ENCODE assay signal across 8 mouse cellular contexts in the genomic region with DNA sequence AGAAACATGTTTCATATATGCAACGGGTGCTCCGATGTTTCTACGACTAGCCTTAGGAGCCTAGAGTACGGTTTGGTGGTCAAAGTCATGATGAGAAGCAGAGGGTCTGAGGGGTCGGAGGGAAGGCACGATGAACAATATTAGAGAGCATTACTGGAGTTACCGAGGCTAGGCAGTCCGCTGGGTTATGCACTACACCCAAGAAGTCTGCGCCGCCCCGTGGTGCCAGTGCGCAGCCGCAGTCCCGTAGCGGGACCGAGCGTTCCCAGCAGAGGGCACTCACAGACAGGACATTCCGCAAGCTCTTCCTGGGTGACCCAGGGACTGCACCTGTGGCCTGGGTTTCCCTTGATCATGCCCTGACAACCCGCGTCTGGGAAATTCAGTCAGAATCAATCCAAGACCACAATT. TPM values are rescaled to one million over a fixed set of nuclear protein-coding genes. Genes with fewer than 3 reads are reported as not detected.
DNase-seq lines count a peak whose midpoint lies in the region; ATAC-seq lines count a peak whose summit lies in the region.

No protein-coding gene starts in this region.

- intact Hi-C loops in left cerebral cortex, postnatal 14 days (cut with DNase I) = loop anchor here (1.0 to 10.0 kb wide), 3 partner anchors 102 to 468 kb away; no protein-coding TSS in a partner anchor

- H3K9ac ChIP-seq in intestine, embryonic 14.5 days (ENCODE audit: low read length) = peak overlapping the region; percentile 71

- peak overlapping the region; percentile 48 for H3K4me3 ChIP-seq in intestine, embryonic 14.5 days (ENCODE audit: low read depth, low read length)

- peak; percentile 91 to 93 for DNase-seq in adrenal gland, adult 18-20 months (ENCODE audit: low spot score in 2 of 2)
- DNase-seq in embryo, embryonic 11 days = peak; percentile 96
- peak; percentile 89 for DNase-seq in gastrocnemius, postnatal 25 days
- DNase-seq in intestine, embryonic 14.5 days (ENCODE audit: low spot score) = peak; percentile 97
- DNase-seq in left cerebral cortex, postnatal 14 days (ENCODE audit: low spot score in 2 of 2) = peak; percentile 90 to 93
- peak; percentile 95 for DNase-seq in mesoderm, embryonic 11.5 days (ENCODE audit: low read depth, low spot score)
- peak; percentile 86 for DNase-seq in right cerebral cortex, postnatal 36 days (ENCODE audit: low spot score in 2 of 2)
- DNase-seq in yolk sac, embryonic 10.5 days (ENCODE audit: low spot score) = peak; percentile 92

- ATAC-seq in intestine, embryonic 14.5 days (replicated peaks; ENCODE audit: low FRiP score, low TSS enrichment, low read depth) = peak; percentile 93

- WGBS in intestine, embryonic 14.5 days = under 1% methylated on average over 20 of the region's 20 CpGs

- H3K27ac ChIP-seq in intestine, embryonic 14.5 days (ENCODE audit: low read depth) = peak overlapping the region; percentile 99

- no peaks in the 10 kb centered on the region for H3K9me3 ChIP-seq in intestine, embryonic 14.5 days (ENCODE audit: control insufficient read depth, low read length)

- H3K4me2 ChIP-seq in intestine, embryonic 14.5 days (ENCODE audit: low read length) = peak overlapping the region; percentile 98

- no peaks in the 10 kb centered on the region for H3K36me3 ChIP-seq in intestine, embryonic 14.5 days (ENCODE audit: control insufficient read depth, insufficient read depth, low read length)

- H3K4me1 ChIP-seq in intestine, embryonic 14.5 days (replicated peaks; ENCODE audit: control insufficient read depth, insufficient read depth, low read length) = no peaks in the 10 kb centered on the region

- no peaks in the 10 kb centered on the region for H3K27me3 ChIP-seq in intestine, embryonic 14.5 days (replicated peaks; ENCODE audit: control insufficient read depth, insufficient read depth, low read length)

RNA-seq across cellular contexts. Expression of gene Wee1, which starts 42.9 kb away (rescaled TPM):
- 1 to 10 TPM; 5.2 to 7.3 TPM for total RNA-seq in adrenal gland, adult 18-20 months (2021)
- total RNA-seq in gastrocnemius, postnatal 25 days (2021) = 1 to 10 TPM; 1.6 to 3.1 TPM
- polyA plus RNA-seq in intestine, embryonic 14.5 days (2014; fragmentation: Nextera tagmentation; extraction: Ambion mirVana) = 40.2 and 41.8 TPM in 2 replicates
- 10 to 100 TPM; 15.8 to 19.5 TPM for total RNA-seq in left cerebral cortex, postnatal 14 days (2021)

RNA-seq across cellular contexts. Expression of gene Swap70, which starts 56.8 kb away (rescaled TPM):
- 10 to 100 TPM; 12.9 to 13.6 TPM for total RNA-seq in adrenal gland, adult 18-20 months (2021)
- 1 to 10 TPM; 5.7 to 6.2 TPM for total RNA-seq in gastrocnemius, postnatal 25 days (2021)
- polyA plus RNA-seq in intestine, embryonic 14.5 days (2014; fragmentation: Nextera tagmentation; extraction: Ambion mirVana) = 32.5 and 36.0 TPM in 2 replicates
- total RNA-seq in left cerebral cortex, postnatal 14 days (2021) = 10 to 100 TPM; 12.5 to 14.3 TPM

Comparison
In these comparisons a context has a peak if more than half of its experiments do, and no peak if none do; other contexts are left out.
1. Peak in every context shown above with its lines: DNase-seq, ATAC-seq, H3K4me3 ChIP-seq and H3K27ac ChIP-seq.